Mouse (Mus musculus) macrophage (primary cell): ENCODE results near the gene 4930578C19Rik. TPM values are rescaled to one million over a fixed set of nuclear protein-coding genes. Genes with fewer than 3 reads are reported as not detected.
"Not testable (repeated sequence)": the region's sequence is repeated elsewhere in the genome, so short reads cannot be mapped to it uniquely, and the experiment has no call there.

ENCODE experiments used
- H3K27ac ChIP-seq: fragments of 350-480 bp; formaldehyde crosslinking; 2 replicates; pipeline ENCODE4 v1.9.0; 2021
- H3K36me3 ChIP-seq: fragments of 350-480 bp; formaldehyde crosslinking; 2 replicates; pipeline ENCODE4 v1.9.0; 2021; ENCODE audit errors: inconsistent target
- H3K4me3 ChIP-seq: fragments of 350-480 bp; formaldehyde crosslinking; 2 replicates; pipeline ENCODE4 v1.9.0; 2021; ENCODE audit errors: inconsistent target
- H3K79me2 ChIP-seq: fragments of 350-480 bp; formaldehyde crosslinking; 2 replicates; pipeline ENCODE4 v1.9.0; 2021; ENCODE audit errors: inconsistent target
- WGBS: methylation state at CpG from one replicate; pipeline ENCODE4 v1.1.7; 2026; ENCODE audit warnings: inconsistent platforms; ENCODE audit not compliant: missing documents; 5-methylcytosine and 5-hydroxymethylcytosine counted together
- polyA plus RNA-seq: library from polyadenylated mRNA; stranded (reverse); fragments of 250-400 nt; gene quantifications from 3 replicates; pipeline ENCODE4 v1.2.4, GENCODE M21; 2018; ENCODE audit warnings: inconsistent platforms
- total RNA-seq, 78 experiments: library from RNA; depleted of rRNA; stranded (reverse); fragments of 250-400 nt; gene quantifications; 1 replicate in 9 of 78; 2 replicates in 24 of 78; 3 replicates in 43 of 78; 4 replicates in 2 of 78; pipeline ENCODE4 v1.2.4; 2018; ENCODE audit warnings: inconsistent platforms in 56 of 78

Gene 4930578C19Rik
- total RNA-seq (2018; cell fraction: chromatin; rRNA removed): not detected
- not detected for total RNA-seq (2018; cell fraction: cytosol; rRNA removed)
- total RNA-seq (2018; cell fraction: nucleus; rRNA removed): not detected
- not detected in 3 replicates for polyA plus RNA-seq

GRCm38 (mm10) chrX:18461198-18461601 lies at the start of gene 4930578C19Rik:
TSS of gene 4930578C19Rik (minus strand) at chrX:18461397.
- 36% methylated on average over 8 of the region's 8 CpGs for WGBS
- H3K27ac ChIP-seq: no peak within 1 kb of the TSS
- no peaks in the 10 kb centered on the region for H3K79me2 ChIP-seq
- H3K36me3 ChIP-seq: no peaks in the 10 kb centered on the region
- no peak within 1 kb of the TSS for H3K4me3 ChIP-seq

- no peak overlapping the region for H3K27ac ChIP-seq
- no peak overlapping the region for H3K4me3 ChIP-seq
- 0% methylated on average over 1 of the region's 1 CpGs for WGBS
- no peaks in the 10 kb centered on the region for H3K36me3 ChIP-seq
- no peaks in the 10 kb centered on the region for H3K79me2 ChIP-seq
Measured at GRCm38 (mm10) chrX:18467690-18468089, 6.5 kb upstream of the 4930578C19Rik start.

- Histone ChIP-seq H3K79me2 (no peaks in the 10 kb centered on the region), H3K27ac (no peak overlapping the region), H3K4me3 (no peak overlapping the region), H3K36me3 (no peaks in the 10 kb centered on the region)
- WGBS: 86% methylated on average over 1 of the region's 1 CpGs
Measured at GRCm38 (mm10) chrX:18462879-18463278, 1.7 kb upstream of the 4930578C19Rik start.

GRCm38 (mm10) chrX:18451559-18451958 lies 9.6 kb downstream of the 4930578C19Rik start:
- H3K79me2 ChIP-seq: no peaks in the 10 kb centered on the region
- no peaks in the 10 kb centered on the region for H3K36me3 ChIP-seq
- H3K4me3 ChIP-seq: no peak overlapping the region
- 100% methylated on average over 1 of the region's 1 CpGs for WGBS
- H3K27ac ChIP-seq: no peak overlapping the region

GRCm38 (mm10) chrX:18442066-18442465 lies 19.1 kb downstream of the 4930578C19Rik start:
- Histone ChIP-seq H3K4me3 (no peak overlapping the region), H3K79me2 (no peaks in the 10 kb centered on the region), H3K27ac (no peak overlapping the region), H3K36me3 (no peaks in the 10 kb centered on the region)
- WGBS: 43% methylated on average over 5 of the region's 5 CpGs

- Histone ChIP-seq H3K4me3 (no peak overlapping the region), H3K36me3 (no peaks in the 10 kb centered on the region), H3K79me2 (no peaks in the 10 kb centered on the region), H3K27ac (no peak overlapping the region)
- 100% methylated on average over 3 of the region's 3 CpGs for WGBS
Measured at GRCm38 (mm10) chrX:18425451-18425850, 35.7 kb downstream of the 4930578C19Rik start.

- no peak overlapping the region for H3K4me3 ChIP-seq
- H3K79me2 ChIP-seq: no peaks in the 10 kb centered on the region
- no peaks in the 10 kb centered on the region for H3K36me3 ChIP-seq
- WGBS: 94% methylated on average over 4 of the region's 4 CpGs
- no peak overlapping the region for H3K27ac ChIP-seq
Measured at GRCm38 (mm10) chrX:18423206-18423605, 38.0 kb downstream of the 4930578C19Rik start.

- Histone ChIP-seq H3K4me3 (no peak overlapping the region), H3K79me2 (no peaks in the 10 kb centered on the region), H3K36me3 (no peaks in the 10 kb centered on the region), H3K27ac (no peak overlapping the region)
- 94% methylated on average over 4 of the region's 4 CpGs for WGBS
Measured at GRCm38 (mm10) chrX:18420161-18420784, 40.9 kb downstream of the 4930578C19Rik start.

GRCm38 (mm10) chrX:18418977-18419376 lies 42.2 kb downstream of the 4930578C19Rik start:
- WGBS: 78% methylated on average over 1 of the region's 1 CpGs
- Histone ChIP-seq H3K36me3 (no peaks in the 10 kb centered on the region), H3K27ac (no peak overlapping the region), H3K79me2 (no peaks in the 10 kb centered on the region), H3K4me3 (no peak overlapping the region)

GRCm38 (mm10) chrX:18414560-18414959 lies 46.6 kb downstream of the 4930578C19Rik start:
- Histone ChIP-seq H3K4me3 (no peak overlapping the region), H3K36me3 (no peaks in the 10 kb centered on the region), H3K27ac (no peak overlapping the region), H3K79me2 (no peaks in the 10 kb centered on the region)
- 94% methylated on average over 2 of the region's 2 CpGs for WGBS

- Histone ChIP-seq H3K79me2 (no peaks in the 10 kb centered on the region), H3K36me3 (no peaks in the 10 kb centered on the region), H3K4me3 (no peak overlapping the region), H3K27ac (no peak overlapping the region)
- WGBS: 89% methylated on average over 8 of the region's 10 CpGs
Measured at GRCm38 (mm10) chrX:18411071-18411840, 49.9 kb downstream of the 4930578C19Rik start.

- H3K79me2 ChIP-seq: no peaks in the 10 kb centered on the region
- H3K36me3 ChIP-seq: no peaks in the 10 kb centered on the region
- 100% methylated on average over 1 of the region's 2 CpGs for WGBS
- no peak overlapping the region for H3K27ac ChIP-seq
- no peak overlapping the region for H3K4me3 ChIP-seq
Measured at GRCm38 (mm10) chrX:18409598-18409997, 51.6 kb downstream of the 4930578C19Rik start.

GRCm38 (mm10) chrX:18402296-18402695 lies 58.9 kb downstream of the 4930578C19Rik start:
- H3K36me3 ChIP-seq: no peaks in the 10 kb centered on the region
- WGBS: 66% methylated on average over 10 of the region's 10 CpGs
- no peak overlapping the region for H3K27ac ChIP-seq
- H3K4me3 ChIP-seq: no peak overlapping the region
- H3K79me2 ChIP-seq: no peaks in the 10 kb centered on the region

- 86% methylated on average over 2 of the region's 2 CpGs for WGBS
- Histone ChIP-seq H3K27ac (no peak overlapping the region), H3K79me2 (no peaks in the 10 kb centered on the region), H3K4me3 (no peak overlapping the region), H3K36me3 (no peaks in the 10 kb centered on the region)
Measured at GRCm38 (mm10) chrX:18396700-18397099, 64.5 kb downstream of the 4930578C19Rik start.

- WGBS: 87% methylated on average over 4 of the region's 5 CpGs
- not testable (repeated sequence) for H3K36me3 ChIP-seq, H3K79me2 ChIP-seq, H3K27ac ChIP-seq, H3K4me3 ChIP-seq
Measured at GRCm38 (mm10) chrX:18384181-18384580, 77.0 kb downstream of the 4930578C19Rik start.
